Mouse (Mus musculus) megakaryocyte, adult 5-6 weeks (primary cell): Measurements from ENCODE around the gene Krtdap. TPM values are rescaled to one million over a fixed set of nuclear protein-coding genes. Genes with fewer than 3 reads are reported as not detected.
A peak's percentile ranks its signal among the peaks of the same experiment; 100 is the strongest.
"Not testable (repeated sequence)": the region's sequence is repeated elsewhere in the genome, so short reads cannot be mapped to it uniquely, and the experiment has no call there.

Source experiments
- ATAC-seq: 2 replicates; pipeline ENCODE4 v1.8.0; 2016; ENCODE audit warnings: mild to moderate bottlenecking, inconsistent platforms; ENCODE audit not compliant: poor library complexity, severe bottlenecking
- total RNA-seq, 2 experiments: library from RNA; stranded (forward) in 1 of 2; stranded (reverse) in 1 of 2; fragments of 153-499, 151-499 nt in 1 of 2; fragments of 221-1000, 200-1000 nt in 1 of 2; gene quantifications; 2 replicates each; pipeline versions ENCODE4 v1.2.3 to v1.2.4; 2015 to 2017

Krtdap gene
- total RNA-seq (2015) (not detected in 2 replicates), total RNA-seq (2017) (not detected in 2 replicates)

DNA sequence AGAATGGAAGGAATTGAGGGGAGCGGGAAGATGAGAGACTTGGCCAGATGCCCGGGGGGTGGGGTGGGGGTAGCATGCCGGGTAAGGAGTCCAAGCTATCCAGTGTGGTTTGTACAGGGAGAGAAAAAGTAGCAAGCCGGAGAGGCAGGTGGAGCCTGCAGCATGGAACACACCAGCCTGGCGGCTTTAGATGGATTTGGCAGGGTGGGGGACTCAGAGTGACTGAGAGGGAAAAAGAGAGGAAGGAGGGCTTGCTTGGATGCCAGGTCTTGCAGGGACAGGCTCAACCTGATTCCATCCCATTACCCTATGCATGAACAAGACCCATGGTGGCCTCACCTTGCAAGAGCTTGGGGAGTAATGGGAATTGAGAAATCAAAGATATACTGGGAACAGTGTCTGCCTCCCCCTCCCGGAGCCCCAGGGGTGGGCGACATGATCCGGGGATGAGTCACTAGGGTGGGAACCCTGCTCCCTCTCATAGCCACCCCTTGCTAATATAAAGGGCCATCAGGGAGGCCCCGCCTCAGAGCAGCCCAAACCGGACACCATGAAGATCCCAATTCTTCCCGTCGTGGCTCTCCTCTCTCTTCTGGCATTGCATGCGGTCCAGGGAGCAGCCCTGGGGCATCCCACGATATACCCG is at the start of gene Krtdap:
Gene Krtdap, plus strand, starts transcription at position 520 of the 646 bp plus-strand sequence.
- ATAC-seq, result no peak

DNA sequence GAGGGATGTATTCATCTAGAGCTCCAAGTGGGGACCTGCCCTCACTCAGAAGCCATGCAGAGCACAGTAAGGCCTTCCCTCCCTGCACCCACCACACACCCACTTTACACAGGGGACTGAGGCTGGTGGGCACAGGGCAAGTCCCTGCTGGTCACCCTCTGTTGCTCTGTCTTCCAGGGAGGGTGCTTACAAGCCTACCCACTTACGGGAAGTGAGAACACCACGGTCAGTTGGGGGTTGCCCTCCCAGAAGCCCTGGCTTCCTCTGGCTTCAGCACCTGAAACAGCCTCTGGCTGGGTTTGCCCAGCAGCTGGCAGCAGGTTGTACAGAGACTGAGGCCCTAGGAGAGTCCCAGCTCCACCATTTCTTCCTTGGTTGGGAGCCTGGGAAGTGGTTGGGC is 45.1 kb upstream of the Krtdap start:
- peak; percentile 59 for ATAC-seq

DNA sequence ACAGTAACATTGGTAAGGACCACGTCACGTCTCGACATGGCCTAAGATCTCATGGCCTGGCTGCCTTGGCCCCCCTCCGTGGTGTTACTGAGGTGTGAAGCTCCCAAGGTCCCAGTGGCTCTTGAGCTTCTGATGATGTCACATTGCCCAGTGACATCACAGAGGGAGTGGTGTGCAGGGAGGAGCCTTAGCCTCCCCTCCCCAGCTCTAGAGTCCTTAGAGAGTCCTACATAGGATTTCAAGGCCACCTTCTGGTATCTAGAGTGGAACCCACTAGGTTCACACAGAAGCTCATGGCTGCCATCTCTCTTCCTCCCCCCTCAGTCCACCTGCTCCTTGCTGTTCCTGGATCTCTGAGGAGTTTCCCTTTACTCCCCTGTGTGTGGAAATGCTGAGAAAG is 44.1 kb upstream of the Krtdap start, which contains the start of gene Gapdhs:
Gene Gapdhs, minus strand, starts transcription at position 65 of the 400 bp plus-strand sequence.
- ATAC-seq, result not testable (repeated sequence)

DNA sequence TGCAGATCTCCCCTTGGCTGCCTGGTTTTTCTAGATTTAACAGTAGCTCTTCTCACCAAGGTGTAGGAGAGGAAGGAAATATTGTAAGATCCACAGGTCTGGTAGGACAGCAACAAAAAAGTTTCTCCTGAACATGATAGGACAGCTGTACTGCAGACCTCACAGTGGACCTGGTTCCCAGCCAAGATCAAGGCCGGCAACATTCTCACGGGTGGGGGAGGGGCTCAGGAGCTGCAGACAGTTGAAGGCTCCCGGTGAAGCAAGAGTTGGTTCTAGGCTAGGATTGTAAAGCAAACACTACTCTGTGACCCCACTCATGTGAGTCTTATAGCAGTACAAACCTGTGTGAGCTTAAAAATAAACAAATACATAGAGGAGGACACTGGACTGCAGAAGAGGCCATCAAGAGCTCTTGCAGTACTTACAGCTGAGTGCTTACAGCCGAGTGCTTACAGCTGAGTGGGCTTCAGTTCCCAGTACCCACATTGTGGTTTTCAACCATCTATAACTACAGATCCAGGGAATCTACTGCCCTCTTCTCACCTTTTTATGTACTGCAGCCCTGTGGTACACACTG is 43.6 kb upstream of the Krtdap start:
- ATAC-seq, result no peak

DNA sequence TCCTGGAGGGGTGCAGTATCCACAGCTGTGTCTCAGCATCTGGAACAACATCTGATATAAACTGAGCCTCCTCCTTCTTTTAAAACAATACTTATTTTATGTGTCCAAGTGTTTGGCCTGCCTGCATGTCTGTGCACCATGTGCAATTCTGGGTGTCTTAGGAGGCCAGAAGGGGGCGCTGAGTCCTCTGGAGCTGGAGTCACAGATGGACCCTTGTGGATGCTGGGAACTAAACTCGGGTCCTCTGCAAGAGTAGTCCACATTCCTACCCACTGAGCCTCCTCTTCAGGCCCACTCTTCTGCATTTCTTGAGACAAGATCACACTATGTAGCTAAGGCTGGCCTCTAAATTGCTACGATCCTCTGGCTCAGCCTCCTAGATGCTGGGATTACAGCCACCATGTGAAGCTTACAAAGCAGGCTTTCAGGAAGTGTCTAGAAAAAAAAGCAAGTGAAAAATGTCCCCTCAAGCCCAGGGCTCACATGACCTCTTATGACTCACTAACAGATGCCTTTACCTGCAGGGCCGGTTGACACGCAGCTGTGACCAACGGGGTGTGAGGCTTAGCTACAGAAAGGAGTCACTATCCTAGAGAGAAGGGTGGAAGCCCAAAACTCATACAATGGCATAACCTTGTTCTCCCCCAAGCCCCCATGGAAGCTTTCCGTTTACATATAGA is 40.0 kb upstream of the Krtdap start:
- ATAC-seq, result no peak

DNA sequence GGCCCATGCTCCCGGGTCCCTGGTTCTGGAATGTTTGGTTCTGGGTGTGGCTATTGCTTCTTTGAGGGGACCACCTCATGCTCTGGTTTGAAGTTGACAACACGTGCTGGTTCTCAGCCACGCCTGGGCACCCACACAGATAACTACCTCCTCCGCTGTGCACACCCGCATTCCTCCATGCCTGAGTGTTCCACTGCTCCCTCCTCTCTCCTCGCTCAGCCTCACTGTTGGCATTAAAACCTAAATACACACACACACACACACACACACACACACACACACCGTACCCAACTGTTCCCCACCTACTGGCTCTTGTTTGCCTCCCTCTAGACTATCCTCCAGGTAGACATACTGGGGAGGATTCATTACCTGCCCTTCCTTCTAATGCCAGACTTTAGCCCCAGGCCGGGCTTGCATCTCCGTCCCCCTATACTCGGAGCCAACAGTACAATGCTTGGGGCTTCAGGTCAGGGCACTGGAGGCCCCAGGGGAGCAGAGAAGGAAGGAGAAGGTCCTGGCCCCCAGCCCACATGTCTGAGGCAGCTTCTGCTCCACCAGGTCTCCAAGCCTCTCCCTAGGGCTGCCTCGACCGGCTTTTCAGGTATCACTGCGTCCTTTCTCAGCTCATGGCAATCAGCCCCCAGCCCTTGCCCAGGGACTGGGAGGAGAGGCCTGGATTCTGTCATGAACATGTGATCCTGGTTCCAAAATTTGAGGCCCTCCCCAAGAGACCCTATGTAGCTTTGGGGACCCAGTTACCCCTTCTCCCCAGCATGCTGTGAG is 37.7 kb upstream of the Krtdap start:
- ATAC-seq, result no peak

DNA sequence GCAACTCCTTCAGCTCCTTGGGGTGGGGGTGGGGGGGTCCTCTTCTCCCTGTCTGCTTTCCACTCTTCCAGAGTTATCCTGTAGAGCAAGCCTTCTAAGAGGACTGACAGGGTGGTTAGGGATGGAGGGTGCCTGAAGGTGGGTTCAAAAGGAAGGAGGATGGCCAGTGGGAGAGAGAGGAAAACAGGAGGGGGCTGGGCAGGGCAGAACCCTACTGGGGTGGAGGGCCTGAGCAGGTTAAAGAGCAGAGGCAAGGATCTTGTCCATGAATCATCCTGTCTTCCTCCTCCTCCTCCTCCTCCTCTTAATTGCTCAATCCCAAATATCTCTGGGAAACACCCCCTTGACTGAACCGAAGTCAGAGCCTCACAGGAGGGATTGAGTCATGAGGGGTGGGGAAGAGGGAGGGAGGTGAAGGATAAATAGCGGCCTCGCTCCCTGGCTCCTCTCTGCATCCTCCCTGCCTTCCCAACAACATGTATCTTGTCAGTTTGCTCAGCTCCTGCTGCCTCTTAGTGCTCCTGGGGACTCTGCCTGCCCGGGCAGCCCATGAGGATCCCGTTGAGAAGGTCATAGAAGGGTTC is 36.5 kb upstream of the Krtdap start, which contains the start of gene Sbsn:
Gene Sbsn, plus strand, starts transcription at position 386 of the 584 bp plus-strand sequence.
- no peak for ATAC-seq

DNA sequence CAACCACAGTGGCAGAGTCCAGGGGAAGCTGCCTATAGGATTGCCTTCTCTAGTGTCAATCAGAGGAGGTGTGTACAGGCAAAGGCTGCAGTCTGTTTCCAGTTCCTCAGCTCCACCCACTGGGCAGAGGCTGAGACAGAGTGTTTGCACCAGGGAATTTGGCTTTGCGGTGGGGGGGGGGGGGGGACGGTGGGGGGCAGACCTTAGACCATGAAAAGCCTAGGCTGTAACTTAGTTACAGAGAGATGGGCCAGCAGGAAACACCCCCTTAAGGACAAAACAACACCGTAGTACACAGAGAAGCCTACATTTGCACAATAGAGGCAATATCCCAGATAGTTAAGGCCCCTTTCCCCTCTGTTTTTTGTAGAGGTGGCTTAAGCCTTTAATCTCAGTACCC is 30.7 kb upstream of the Krtdap start:
- no peak for ATAC-seq

DNA sequence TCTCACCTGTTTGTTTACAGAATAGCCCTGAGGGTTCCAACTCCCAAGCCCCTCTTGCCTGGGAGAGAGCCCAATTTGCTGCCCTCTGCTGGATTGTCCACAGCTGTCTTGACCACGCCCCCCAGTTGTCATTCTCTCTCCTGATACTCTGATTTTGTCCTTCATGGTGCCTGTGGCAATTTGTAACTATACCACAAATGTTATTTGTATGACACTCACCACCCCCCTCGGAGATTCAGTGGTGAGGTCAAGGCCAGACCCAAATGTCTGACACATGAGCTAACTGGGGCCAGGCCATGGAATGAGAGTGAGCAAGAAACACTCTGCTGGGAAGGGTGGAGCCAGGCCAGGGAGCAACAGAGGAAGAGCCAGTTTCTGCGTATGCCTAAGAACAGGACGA is 28.8 kb upstream of the Krtdap start:
- ATAC-seq, result no peak

DNA sequence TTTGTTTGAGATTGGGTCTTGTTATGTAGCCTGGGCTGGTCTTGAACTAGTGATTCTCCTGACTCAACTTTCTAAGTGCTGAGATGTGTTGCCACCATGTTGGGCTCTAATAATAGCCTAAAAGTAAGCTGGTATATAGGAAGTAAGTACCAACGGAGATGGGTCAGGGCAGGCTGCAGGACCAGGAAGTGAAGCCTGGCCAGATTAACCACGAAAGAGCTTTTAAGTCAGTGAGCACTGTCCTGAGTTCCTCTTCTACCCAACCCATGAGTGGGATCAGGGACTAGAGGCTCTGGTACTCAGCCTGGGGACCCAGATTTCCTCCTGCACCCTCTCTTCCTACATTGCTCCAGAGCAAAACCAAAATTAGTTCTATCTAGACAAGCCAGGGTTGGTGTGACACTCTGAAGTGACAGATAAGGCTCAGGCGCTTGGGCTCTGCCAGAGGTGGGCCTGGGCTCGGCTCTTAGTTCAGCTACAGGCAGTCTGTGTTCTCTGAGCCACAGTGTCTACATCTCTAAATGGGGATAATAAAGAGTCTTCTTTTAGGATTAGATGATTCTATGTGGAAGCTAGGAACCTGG is 25.8 kb upstream of the Krtdap start:
- peak; percentile 88 for ATAC-seq

DNA sequence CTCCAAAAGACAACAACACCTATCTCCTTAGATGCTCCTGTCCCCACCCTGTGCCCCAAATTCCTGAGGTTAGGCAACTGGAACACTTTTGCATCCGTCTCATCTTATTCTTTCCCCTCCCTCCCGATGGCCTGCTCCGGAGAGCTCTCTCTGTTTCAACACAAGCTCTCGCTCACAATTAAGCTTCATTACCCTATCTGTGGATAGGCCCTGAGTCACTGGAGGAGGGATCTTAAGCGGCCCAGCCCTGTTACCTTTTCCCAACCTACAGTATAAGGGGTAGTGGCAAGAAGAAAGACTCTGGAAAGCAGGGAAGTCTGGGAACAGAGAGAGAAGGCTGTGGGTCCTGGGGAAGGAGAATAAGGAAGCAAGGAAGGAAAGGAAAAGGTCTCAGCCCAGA is 24.2 kb upstream of the Krtdap start, which contains the start of gene Dmkn:
Gene Dmkn, plus strand, starts transcription at position 301 of the 400 bp plus-strand sequence.
- no peak for ATAC-seq

DNA sequence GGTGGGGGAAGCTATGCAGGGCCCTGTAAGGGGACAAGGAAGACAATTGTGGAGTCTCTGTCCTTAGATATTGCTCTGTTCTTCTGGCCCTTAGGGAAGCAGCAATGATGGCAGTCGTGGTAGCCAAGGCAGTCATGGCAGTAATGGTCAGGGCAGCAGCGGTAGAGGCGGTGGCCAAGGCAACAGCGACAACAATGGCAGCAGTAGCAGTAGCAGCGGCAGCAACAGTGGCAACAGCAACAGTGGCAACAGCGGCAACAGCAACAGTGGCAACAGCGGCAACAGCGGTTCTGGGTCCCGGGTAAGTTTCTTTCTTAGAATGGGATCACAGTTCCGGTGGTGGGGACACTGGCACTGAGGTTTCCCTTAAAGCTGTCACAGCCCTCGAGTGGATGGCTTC is 22.5 kb upstream of the Krtdap start:
- ATAC-seq, result no peak

DNA sequence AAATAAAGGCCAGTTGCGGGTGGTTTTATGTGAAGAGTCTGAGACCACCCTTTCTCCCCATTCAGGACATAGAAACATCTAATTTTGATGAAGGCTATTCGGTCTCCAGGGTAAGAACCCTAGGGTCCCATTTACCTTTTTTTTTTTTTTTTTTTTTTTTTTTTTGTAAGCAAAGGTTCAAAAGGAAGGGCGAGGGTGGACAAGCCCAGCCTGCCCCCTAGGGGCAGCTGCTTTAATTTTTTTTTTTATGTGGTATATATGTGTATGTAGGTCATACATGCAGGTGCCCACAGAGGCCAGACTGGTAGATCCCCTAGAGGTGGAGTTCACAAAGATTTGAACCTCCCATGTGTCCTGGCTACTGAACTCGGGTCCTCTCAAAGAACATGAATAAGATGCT is 21.3 kb upstream of the Krtdap start:
- no peak for ATAC-seq

DNA sequence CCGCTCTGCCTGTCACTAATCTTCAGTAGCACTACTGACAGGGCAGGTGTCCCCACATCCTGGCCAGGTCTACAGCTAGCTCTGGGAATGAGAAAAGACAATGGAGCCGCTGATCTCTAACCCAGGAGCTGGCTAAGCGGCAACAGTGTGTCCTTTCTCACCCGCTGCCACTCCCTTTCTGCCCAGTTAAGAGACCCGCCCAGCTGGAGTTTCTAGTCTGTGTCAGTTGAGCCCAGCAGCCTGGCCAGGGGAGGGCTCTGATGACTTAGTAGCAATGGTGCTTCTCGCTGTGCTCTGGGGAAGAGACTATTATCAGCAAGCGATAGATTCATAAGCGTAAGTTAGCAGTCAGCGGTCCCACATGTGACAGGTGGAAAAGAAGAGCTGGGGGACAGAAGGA is 18.5 kb upstream of the Krtdap start:
- ATAC-seq, result no peak

DNA sequence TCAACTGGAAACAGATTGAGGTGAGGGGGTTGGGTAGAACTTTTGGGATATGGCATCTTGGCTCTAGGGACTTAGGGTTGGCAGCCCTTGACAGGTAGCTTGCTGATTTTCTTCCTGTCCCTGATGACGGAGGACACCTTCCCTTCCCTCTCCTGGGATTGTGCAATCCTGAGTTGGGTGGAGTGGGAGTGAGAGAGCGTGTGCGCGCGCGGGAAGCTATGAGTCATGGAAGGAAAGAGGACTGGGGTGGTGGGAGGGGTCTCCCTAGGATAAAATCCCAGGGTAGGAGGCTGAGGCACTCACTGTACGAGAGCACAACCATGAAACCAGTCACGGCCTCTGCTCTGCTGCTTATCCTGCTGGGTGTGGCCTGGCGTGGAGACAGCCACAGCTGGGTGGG is 11.6 kb upstream of the Krtdap start:
- peak; percentile 30; the same call in 1 of the 2 replicates for ATAC-seq

DNA sequence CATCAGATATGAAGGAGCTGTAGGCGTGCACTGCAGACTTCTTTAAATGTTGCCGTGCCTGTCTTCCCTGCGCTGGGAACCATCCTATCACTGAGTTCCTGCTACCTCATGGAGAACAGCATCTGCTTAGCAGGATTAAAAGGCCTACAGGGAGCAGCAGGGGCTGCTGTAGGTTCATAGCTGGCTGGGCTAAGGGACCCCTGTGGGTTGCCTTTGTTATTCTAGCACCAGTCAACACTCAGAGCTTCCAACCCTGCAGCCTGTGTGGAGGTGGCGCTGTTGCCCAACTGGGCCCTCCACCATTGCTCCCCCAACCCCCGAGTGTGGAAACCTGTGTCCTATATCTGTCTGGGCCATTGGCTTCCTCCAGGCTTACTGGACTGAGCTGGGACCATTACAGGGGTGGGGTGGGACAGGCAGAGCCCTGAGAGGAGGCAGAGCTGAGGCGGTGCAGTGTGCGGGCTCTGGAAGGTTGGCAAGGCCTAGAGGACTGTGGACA is 10.6 kb upstream of the Krtdap start:
- ATAC-seq, result no peak

DNA sequence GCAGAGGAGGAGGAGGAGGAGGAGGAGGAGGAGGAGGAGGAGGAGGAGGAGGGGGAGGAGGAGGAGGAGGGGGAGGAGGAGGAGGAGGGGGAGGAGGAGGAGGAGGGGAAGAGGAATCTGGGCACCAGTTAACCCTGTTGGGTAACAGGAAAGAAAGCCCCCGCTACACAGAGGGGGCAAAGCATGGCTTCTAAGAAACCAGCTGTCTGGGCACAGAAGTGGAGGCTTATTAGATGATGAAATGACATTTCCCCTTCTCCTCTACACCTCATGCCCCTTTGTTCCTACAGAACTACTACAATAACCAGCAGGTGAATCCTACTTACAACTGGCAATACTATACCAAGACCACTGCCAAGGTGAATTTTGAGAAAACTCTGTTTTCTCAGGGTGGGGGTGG is 9.8 kb upstream of the Krtdap start:
- ATAC-seq, result no peak

DNA sequence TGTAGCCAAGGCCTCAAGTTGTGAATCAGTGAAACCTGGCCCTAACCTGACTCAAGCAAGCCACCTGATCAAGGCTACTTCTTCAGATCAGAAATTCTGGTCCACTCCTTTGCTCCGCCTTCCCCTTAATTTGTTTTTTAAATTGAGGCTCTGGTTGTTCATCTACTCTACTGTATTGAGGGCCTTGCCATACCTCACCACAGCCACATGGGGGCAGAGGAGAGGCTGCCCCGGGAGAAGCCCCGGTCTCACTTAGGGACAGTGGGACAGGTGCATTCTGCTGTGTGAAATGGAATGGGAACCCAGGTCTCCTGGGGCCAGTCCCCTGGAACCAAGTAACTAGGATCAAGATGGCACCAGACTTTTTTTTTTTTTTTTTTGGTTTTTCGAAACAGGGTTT is 5.9 kb upstream of the Krtdap start:
- ATAC-seq, result peak; percentile 77

DNA sequence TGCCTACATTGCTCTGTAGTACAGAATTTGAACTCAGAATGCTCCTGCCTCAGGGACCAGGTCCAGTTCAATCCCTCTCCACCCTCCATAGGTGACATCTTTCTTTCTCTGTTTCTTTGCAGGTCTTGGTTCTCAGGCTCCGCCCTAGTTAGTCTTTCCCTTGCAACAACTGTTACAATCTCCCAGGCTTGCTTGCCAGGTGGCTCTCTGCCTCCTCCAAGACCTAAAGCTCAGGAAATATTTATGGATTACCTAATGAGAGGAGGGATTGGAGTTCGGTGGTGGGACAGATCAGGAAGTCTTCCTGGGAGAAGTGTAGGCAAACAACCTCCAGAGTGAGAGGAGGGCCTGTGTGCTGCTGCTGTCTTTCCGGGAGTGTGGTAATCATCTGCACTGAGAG is 5.0 kb upstream of the Krtdap start:
- no peak for ATAC-seq

DNA sequence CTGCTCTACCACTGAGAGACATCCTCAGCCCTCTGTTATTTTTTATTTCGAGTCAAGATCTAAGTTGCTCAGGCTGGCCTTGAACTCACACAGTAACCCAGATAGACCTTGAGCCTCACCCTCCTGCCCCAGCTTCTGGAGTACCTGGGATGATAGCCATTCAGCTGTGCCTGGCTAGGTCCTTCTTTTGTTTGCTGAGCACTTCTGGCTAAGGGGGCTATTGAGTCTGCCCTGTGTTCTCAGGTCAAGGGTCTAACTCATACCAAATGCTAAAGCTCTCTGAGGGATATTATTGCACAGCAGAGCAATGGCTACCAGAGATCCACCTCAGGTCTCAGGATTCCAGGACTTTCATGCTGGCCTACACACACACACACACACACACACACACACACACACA is 2.5 kb upstream of the Krtdap start:
- ATAC-seq, result no peak
